Mouse (Mus musculus) lung, adult 18-20 months (tissue): ENCODE data around the gene Snn.
A peak's percentile ranks its signal among the peaks of the same experiment; 100 is the strongest.

ENCODE experiments used
- DNase-seq, 2 experiments: peaks; one replicate each; pipeline ENCODE4 v3.0.0; 2022; ENCODE audit warnings: mixed read lengths in 2 of 2

Gene Snn

DNA sequence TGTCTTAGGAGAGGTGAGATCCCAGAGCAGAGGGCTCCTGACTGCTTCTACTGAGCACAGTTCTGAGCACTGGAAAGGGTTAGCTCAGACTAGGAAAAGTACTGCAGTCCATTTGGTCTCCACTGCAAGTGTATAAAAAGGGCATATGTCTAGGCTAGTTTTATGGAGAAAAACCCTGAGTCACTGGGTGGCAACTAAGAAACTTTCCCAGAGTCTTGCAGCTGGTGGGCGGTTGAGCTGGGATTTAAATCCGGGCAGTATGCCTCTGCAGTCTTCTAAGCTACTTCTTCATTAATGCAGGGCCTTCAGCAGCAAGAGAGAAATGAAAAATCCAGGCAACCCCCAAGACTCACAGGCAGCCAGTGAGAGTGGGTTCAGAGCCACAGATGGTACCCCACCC lies 10.5 kb upstream of the Snn start:
- no peak for DNase-seq

GRCm38 (mm10) chr16:11051134-11051533 lies 9.6 kb upstream of the Snn start:
- no peak for DNase-seq

DNA sequence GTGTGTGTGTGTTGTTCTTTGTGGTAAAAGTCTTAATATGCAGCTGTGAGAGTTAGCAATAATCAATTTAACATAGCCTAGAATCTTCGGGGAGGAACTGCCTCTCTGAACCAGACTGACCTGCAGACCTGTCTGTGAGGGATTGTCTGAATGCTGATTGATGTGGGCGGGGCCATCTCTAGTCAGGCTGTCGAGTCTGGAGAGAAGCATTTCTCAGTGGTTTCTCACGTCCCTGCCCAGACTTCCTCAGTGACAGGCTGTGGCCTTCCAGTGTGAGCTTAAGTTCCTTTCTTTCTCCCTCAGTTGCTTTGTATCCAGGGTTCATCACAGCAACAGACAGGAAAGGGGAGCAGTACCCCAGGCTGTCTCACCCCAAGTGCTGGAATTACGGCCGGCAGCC lies 6.3 kb upstream of the Snn start:
- no peak for DNase-seq

GRCm38 (mm10) chr16:11054871-11055270 lies 5.9 kb upstream of the Snn start:
- no peak for DNase-seq

GRCm38 (mm10) chr16:11055916-11056315 lies 4.8 kb upstream of the Snn start:
- DNase-seq, result no peak

DNA sequence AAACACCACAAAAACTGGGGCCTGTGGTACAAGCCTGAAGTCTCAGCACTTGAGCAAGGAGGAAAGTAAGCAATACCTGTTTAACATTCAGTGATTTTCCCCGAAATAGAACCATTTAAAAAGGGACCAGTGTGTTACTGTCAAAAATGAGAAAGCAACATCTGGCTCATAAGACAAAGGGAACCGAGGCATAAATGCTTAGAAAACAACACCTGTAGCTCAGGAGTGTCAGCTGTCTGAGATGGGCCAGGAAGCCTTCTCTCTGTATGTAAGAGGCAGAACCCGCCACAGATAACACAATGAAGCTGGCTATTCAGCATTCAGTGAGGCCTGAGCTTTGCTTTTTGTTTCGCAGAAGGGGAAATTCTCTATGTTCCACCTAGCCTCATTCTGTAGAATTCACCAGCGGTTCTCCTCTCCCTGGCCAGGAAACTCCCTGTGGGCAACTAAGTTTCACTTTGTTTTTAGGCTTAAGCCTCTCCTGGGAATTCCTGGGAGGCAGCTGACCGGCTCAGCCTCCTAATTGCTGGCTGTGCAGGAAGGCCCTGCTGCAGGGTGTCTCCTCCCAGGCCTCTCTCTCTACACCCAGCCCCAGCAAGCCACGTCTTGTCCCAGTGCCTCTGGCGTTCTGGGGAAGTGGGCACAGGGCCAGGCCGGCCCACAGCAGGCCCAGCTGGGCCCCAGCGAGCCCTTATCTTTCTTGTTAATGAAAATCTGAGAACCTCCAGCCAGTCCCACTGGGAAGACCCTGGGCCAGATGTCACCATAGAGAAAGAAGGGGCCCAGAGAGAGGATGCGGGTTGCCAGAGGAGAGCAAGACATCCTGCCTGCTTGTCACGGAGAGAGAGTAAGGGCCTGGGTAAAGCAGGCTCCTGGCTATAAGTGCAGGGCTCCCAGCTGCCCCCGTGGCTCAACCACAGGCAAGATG lies 2.3 kb downstream of the Snn start:
- DNase-seq, result peak; percentile 79 to 85

- DNase-seq, result no peak
Observed at GRCm38 (mm10) chr16:11064341-11064740, 3.6 kb downstream of the Snn start.

DNA sequence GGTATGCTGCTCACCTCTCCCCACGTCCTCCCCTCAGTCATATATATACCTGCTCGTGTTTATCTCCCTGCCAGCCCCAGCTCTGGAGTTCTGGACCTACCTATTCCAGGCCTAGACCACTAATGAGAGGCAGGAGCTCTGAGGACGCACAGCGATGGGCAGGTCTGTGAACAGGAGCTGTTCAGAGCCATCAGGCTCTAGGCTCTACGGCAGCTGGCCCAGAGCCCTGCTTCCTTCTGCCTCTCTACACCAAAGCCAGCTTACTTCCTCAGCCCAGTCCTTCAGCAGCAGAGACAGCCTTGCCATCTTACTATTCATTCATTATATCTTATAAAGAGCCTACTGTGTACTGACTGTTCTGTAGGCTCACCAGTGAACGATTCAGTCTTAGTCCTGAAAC lies 4.0 kb downstream of the Snn start:
- no peak for DNase-seq

DNA sequence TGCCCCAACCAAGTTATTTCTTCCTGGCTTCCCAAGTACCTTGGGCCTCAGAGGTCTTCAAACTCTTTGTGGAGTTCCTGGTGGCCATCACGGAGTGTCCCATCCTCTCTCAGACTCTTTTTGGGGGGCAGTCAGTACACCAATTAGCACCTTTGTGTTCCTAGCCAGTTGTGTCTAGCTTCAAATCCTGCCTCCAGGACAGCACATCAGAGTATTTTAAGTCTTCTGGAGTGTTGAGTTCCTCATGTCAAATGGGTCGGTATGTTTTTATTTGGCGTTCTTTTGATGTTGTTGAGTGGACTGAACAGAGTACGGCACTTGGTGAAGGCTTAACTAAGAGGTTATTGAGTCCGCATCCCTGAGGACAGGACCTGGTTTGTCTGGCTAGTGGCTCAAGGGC lies 4.7 kb downstream of the Snn start:
- DNase-seq, result no peak

DNA sequence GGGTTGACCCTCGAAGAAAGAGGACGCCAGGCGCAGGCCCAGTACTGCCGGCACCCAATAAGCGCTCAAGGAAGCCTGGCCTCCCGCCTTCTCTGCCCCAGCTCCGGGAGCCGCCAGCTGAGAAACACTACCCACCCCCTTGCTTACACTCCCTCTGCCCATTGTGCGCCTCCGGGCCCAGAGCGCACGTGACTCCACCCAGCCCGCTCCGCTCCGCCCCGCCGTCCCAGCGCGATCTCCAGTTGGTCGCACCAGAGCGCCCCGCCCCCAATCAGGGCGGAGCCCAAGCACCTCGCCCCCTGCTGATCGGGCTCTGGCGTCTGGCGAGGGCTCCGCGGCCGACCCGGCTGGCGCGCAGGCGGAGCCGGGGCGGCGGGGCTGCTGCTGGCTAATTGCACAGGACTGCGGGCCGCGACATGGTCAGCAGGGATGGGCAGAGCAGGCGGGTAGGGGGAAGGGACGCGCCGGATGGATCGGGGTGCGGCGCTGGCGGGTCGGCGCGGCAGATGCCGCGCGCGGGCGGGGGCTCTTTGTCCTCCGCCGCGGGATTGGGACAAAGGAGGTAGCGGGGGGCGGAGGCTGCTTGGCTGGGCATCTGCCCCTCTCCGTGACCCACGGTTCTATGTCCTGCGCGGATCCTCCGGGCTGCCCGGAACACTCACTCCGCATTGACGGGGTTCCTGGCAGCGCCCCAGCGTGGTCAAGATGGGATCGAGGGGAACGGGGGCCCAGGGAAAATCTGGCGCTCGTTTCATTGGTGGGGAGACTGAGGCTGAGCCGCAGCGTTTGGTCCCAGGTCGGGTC lies 5.5 kb downstream of the Snn start, which contains the start of gene Litaf:
Gene Litaf, minus strand, starts transcription at position 129 of the 804 bp plus-strand sequence.
- DNase-seq, result peak; percentile 98 to 99

DNA sequence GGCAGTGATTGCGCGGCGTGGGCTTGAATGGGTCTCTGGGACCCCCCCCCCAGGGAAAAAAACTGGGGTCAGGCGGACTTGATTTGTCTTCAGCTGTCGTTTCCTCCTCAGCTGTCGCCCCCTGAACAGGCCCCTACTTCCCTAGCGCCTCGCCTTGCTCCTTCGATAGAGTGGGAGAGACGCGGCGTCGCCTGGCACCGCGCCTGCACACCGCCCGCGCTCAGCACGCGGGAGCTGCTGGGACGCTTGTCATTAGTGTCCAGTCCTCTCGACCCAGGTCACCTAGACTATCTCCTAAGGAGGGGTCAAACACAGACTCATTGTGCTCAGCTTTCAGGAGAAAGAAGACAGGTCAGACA lies 6.1 kb downstream of the Snn start:
- peak; percentile 46 to 59 for DNase-seq

GRCm38 (mm10) chr16:11068666-11069065 lies 7.9 kb downstream of the Snn start:
- DNase-seq, result no peak

GRCm38 (mm10) chr16:11069271-11069670 lies 8.5 kb downstream of the Snn start:
- DNase-seq, result no peak

- DNase-seq, result peak; percentile 48 to 56
Observed at GRCm38 (mm10) chr16:11069710-11070420, 9.1 kb downstream of the Snn start.

DNA sequence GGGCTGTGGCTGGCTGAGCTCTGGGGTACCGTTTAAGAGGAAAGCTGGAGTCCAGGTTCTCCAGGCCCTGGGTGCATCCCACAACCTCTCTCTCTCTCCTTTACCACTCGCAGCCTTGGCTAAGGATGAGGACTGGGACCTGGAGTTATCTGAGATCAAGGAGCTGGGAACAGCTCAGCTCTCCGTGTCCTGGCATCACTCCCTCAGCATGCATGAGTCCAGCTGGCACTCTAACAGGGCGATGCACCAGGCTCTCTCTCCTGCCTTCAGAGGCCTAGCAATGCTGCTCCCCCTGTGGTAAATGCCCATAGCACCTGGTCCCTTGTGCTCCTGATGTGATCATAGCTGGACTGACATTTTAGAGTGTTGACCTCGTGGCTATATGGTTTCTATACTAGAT lies 10.4 kb downstream of the Snn start:
- no peak for DNase-seq

DNA sequence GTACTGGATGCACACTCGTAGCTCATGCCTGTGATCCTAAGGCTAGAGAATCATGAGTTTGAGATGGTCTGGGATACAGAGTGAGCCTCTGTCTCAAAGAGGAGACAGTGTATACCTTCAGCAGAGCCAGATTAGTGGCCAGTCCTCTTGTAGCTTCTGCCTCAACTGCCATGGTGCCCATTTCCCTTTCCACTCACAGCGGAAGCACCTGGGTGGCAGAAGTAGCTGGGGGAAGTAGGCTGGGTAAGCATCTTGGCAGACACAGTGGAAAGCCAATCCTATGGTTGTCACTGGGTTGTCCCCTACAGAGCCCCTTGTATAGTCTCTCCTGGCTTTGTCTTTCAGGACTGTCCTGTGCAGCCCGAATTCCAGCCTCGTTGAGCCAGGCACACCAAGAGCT lies 11.1 kb downstream of the Snn start:
- no peak for DNase-seq

GRCm38 (mm10) chr16:11072454-11072853 lies 11.7 kb downstream of the Snn start:
- DNase-seq, result no peak

DNA sequence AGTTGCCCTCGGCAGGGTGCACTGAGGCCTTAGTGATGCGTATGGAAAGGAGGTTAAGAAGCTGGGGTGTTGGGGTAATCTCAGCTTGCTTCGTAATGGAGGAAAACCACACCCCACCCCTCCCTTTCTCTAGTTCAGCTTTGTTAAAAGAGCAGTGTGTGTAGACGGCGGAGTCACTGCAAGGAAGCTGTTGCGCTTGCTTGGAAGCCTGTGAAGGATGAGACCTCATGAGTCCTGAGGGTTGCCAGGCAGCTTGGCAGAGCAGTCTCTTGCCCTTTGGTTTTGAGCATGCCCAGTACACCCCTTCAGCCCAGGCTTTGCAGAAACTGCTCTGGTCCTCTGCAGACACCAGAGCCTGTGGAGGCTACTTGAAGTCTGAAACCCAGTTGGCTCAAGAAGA lies 12.3 kb downstream of the Snn start:
- no peak for DNase-seq

GRCm38 (mm10) chr16:11077601-11078201 lies 17.0 kb downstream of the Snn start:
- DNase-seq, result no peak

DNA sequence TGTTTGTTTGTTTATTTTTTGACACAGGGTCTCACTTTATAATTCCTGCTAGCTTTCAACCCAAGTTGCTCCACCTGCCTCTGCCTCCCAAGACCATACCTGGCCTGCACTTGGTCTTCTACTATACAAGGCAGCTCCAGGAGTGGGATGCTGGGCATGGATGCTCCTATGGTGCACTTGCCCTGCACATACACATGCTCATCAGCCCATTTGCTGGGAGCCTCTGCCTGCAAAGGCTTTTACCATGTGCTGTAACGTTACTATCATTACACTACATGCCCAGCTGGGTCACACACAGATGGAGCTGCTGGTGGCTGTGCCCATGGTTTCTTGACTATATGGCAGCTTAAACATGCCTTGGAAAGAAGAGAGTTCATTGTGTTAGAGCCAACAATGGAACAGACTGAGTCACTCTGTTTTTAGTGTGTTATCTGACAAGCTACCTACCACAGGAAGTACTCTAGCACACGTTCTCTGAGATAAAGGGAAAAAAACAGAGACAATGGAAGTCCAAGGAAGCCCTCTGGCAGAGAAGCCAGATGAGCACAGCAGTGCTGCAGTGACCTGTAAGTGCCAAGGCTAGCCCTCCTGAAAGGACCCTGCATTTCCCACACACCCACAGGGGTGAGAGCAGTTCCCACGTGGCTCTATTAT lies 17.6 kb downstream of the Snn start:
- no peak for DNase-seq

DNA sequence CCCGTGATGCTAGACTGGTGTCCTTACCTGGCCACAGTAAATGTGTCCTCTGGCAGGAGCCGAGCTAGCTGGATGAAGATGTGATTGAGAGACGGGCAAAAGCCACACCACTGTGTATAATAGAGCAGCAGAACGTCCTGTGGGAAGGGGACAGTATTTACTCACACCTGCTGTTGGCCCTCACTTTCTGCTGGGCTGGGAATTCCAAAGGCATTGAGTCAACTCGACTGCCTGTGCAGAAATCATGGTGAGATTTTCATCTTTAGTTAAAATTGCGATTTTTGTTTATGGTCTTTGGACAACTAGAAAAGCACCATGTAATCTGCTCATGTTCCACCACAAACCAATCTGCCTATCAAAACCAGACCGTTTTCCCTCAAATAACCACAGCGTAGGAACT lies 23.4 kb downstream of the Snn start:
- DNase-seq, result no peak

- no peak for DNase-seq
Observed at GRCm38 (mm10) chr16:11086299-11086698, 25.6 kb downstream of the Snn start.
